Mouse (Mus musculus) small intestine, adult 10 weeks (tissue): Measurements from ENCODE around the gene Zfyve19. TPM values are rescaled to one million over a fixed set of nuclear protein-coding genes. Genes with fewer than 3 reads are reported as not detected.

Experiments
- polyA plus RNA-seq: library from polyadenylated mRNA; stranded (reverse); fragments of 350-450 nt; fragmentation: Illumina TruSeq; extraction: RNeasy Lipid Tissue Mini Kit (QIAGEN cat#74804); gene quantifications from one replicate; pipeline ENCODE4 v1.2.3, GENCODE M21; 2014; ENCODE audit warnings: low replicate concordance

Gene Zfyve19
- 2.9 TPM for polyA plus RNA-seq

GRCm38 (mm10) chr2:119208344-119209175 is at the start of gene Zfyve19, which contains the start of gene Dnajc17:
Zfyve19 (plus strand) TSS chr2:119208617.
Dnajc17 (minus strand) TSS chr2:119208795.

GRCm38 (mm10) chr2:119166901-119167865 is 41.2 kb upstream of the Zfyve19 start, which contains the start of gene Gchfr:
Gchfr (plus strand) TSS chr2:119167773.

GRCm38 (mm10) chr2:119173991-119174651 is 34.3 kb upstream of the Zfyve19 start, which contains the start of gene Gm14137:
Gm14137 (plus strand) TSS chr2:119174509.

GRCm38 (mm10) chr2:119229775-119230704 is 21.6 kb downstream of the Zfyve19 start, which contains the start of gene Ppp1r14d:
Ppp1r14d (minus strand) TSS chr2:119229906.

GRCm38 (mm10) chr2:119237210-119237870 is 28.9 kb downstream of the Zfyve19 start, which contains the start of gene Spint1:
Spint1 (plus strand) TSS chr2:119237362.

Other genes starting within 250 kb of the Zfyve19 start
- gene Ccdc32, start 179.2 kb upstream of the Zfyve19 start, polyA plus RNA-seq, result 22.2 TPM
- 1.7 TPM for gene Rpusd2, start 173.8 kb upstream of the Zfyve19 start, polyA plus RNA-seq
- 14.3 TPM for gene Knl1, start 161.5 kb upstream of the Zfyve19 start, polyA plus RNA-seq
- gene Rad51, start 95.8 kb upstream of the Zfyve19 start, polyA plus RNA-seq, result 14.0 TPM
- 154 TPM for gene Rmdn3, start 51.6 kb upstream of the Zfyve19 start, polyA plus RNA-seq
- not detected for gene Gchfr, start 40.8 kb upstream of the Zfyve19 start, polyA plus RNA-seq
- not detected for gene Gm14137, start 34.1 kb upstream of the Zfyve19 start, polyA plus RNA-seq
- not detected for gene Dnajc17, start 178 bp downstream of the Zfyve19 start, polyA plus RNA-seq
- gene Ppp1r14d, start 21.3 kb downstream of the Zfyve19 start, polyA plus RNA-seq, result 40.4 TPM
- gene Spint1, start 28.7 kb downstream of the Zfyve19 start, polyA plus RNA-seq, result 24.6 TPM
- gene Rhov, start 62.7 kb downstream of the Zfyve19 start, polyA plus RNA-seq, result not detected
- 0.26 TPM for gene Vps18, start 80.1 kb downstream of the Zfyve19 start, polyA plus RNA-seq
- 0.30 TPM for gene Dll4, start 117.2 kb downstream of the Zfyve19 start, polyA plus RNA-seq
- not detected for gene Chac1, start 142.6 kb downstream of the Zfyve19 start, polyA plus RNA-seq